Mouse (Mus musculus) ES-E14 (cell line): Measurements from ENCODE around the gene Defb45. TPM values are rescaled to one million over a fixed set of nuclear protein-coding genes. Genes with fewer than 3 reads are reported as not detected.

Source experiments
- DNase-seq: peaks from one replicate; pipeline ENCODE4 v3.0.0-alpha.2; 2013; ENCODE audit warnings: low read depth, low spot score
- H3K27ac ChIP-seq: 2 replicates; pipeline ENCODE4 v1.5.1; 2012; ENCODE audit warnings: low read depth, mild to moderate bottlenecking, low read length, moderate library complexity, mixed read lengths; ENCODE audit not compliant: poor library complexity, insufficient read depth, severe bottlenecking
- H3K36me3 ChIP-seq: 2 replicates; pipeline ENCODE4 v1.6.1; 2012; ENCODE audit warnings: mild to moderate bottlenecking, low read length, moderate library complexity, mixed read lengths; ENCODE audit not compliant: control insufficient read depth, poor library complexity, insufficient read depth, severe bottlenecking
- H3K4me1 ChIP-seq, 2 experiments: fragments of 150-350 bp in 1 of 2; sonication (generic) in 1 of 2; 2 replicates each; pipeline ENCODE4 v1.6.1; 2012; ENCODE audit warnings: low read length in 2 of 2, mild to moderate bottlenecking in 1 of 2, mixed read lengths in 1 of 2; ENCODE audit not compliant: control insufficient read depth in 2 of 2, insufficient read depth in 2 of 2, poor library complexity in 1 of 2
- H3K4me3 ChIP-seq, 2 experiments: fragments of 150-350 bp in 1 of 2; sonication (generic) in 1 of 2; 2 replicates each; pipeline ENCODE4 v1.5.1; 2012; ENCODE audit warnings: low read length in 2 of 2, low read depth in 1 of 2, mild to moderate bottlenecking in 1 of 2, mixed read lengths in 1 of 2; ENCODE audit not compliant: insufficient read depth in 1 of 2, poor library complexity in 1 of 2, severe bottlenecking in 1 of 2
- H3K9ac ChIP-seq: 2 replicates; pipeline ENCODE4 v1.6.1; 2012; ENCODE audit warnings: low read depth, mild to moderate bottlenecking, low read length, mixed read lengths; ENCODE audit not compliant: poor library complexity, insufficient read depth, severe bottlenecking
- H3K9me3 ChIP-seq: fragments of 150-350 bp; sonication (generic); 2 replicates; pipeline ENCODE4 v1.6.1; 2012; ENCODE audit warnings: low read depth, mild to moderate bottlenecking, low read length; ENCODE audit not compliant: control insufficient read depth, insufficient read depth
- CHD2 ChIP-seq: IDR thresholded peaks from 2 replicates; pipeline ENCODE4 v1.6.1; 2014; ENCODE audit warnings: mild to moderate bottlenecking, low read depth, low read length, inconsistent platforms
- HCFC1 ChIP-seq: IDR thresholded peaks from 2 replicates; pipeline ENCODE4 v1.6.1; 2012; ENCODE audit warnings: low read length, inconsistent platforms, borderline replicate concordance; ENCODE audit not compliant: insufficient read depth
- MAFK ChIP-seq: IDR thresholded peaks from 2 replicates; pipeline ENCODE4 v1.6.1; 2014; ENCODE audit warnings: mild to moderate bottlenecking, low read depth, low read length, inconsistent platforms; ENCODE audit not compliant: insufficient read depth
- ZC3H11A ChIP-seq: IDR thresholded peaks from 2 replicates; pipeline ENCODE4 v1.6.1; 2012; ENCODE audit warnings: low read depth, mild to moderate bottlenecking, inconsistent platforms, low read length, borderline replicate concordance
- ZNF384 ChIP-seq: IDR thresholded peaks from 2 replicates; pipeline ENCODE4 v1.6.1; 2012; ENCODE audit warnings: low read depth, low read length, inconsistent platforms
- in situ Hi-C, 2 experiments: fragments of 600-800 bp; cut with MboI; formaldehyde crosslinking; loops; one replicate each; pipeline ENCODE4 v1.15.1; 2025; ENCODE audit warnings: low sequenced_read_pairs in 2 of 2, inconsistent platforms in 1 of 2; ENCODE audit not compliant: unreplicated experiment in 2 of 2
- total RNA-seq: library from RNA; depleted of rRNA; stranded (reverse); fragments of 300-350 nt; gene quantifications from 2 replicates; pipeline ENCODE4 v1.2.3, GENCODE M21; 2012

The Defb45 gene
- total RNA-seq, 1 experiment, result not detected

DNA sequence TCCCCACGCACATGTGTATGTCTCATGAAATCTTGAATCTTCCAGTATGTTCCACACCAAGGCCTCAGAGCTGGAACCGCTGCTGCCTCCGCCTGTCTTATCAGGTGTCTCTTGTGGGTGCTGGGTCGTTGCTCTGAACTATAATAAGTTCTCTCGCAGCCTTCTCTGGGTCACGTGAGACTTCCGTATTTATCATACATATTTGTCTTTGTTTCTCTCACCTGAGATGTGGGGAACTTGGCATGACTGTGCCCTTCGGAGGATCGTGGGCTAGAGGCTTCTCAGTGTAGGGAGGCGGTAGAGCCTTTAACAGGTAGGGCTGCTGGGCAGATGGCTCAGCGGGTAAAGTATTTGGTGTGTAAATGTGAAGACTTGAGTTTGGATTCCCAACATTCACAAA is 18.6 kb downstream of the Defb45 start:
- no peak for DNase-seq
- TF ChIP-seq HCFC1 (no peak), ZNF384 (no peak), MAFK (no peak), CHD2 (no peak), ZC3H11A (no peak)
- H3K4me3 ChIP-seq, result no peak overlapping the region
- no peaks in the 10 kb centered on the region for H3K36me3 ChIP-seq
- H3K9ac ChIP-seq, result no peak overlapping the region
- H3K4me1 ChIP-seq, result no peaks in the 10 kb centered on the region
- no peaks in the 10 kb centered on the region for H3K9me3 ChIP-seq
- H3K27ac ChIP-seq, result no peak overlapping the region
- in situ Hi-C loops, result no loop called here

DNA sequence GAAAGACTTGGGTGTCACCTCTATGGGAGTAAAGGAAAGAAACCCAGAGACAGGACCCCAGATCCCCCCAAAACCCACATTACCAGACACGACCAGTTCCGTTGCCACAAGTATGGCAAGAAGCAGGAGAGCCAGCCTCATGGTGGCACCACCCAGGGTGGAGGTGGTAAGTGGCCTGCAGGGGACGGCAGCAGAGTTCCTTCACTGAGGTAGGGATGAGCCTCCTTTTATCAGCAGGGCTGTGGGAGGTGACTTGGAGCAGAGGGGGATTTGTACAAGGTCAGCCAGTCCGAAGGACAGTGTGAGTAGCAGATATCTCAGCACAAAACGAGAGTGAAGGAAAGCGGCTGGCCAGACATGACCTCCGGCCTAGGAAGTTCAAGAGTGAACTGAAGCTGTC is 19.1 kb downstream of the Defb45 start, which contains the start of gene Defb19:
Defb19 (minus strand) TSS at position 206 of the 400 bp plus-strand sequence.
- no peak for TF ChIP-seq MAFK
- no peak for TF ChIP-seq HCFC1
- no peak for TF ChIP-seq ZC3H11A
- no peak for TF ChIP-seq ZNF384
- H3K27ac ChIP-seq, result no peak within 1 kb of the TSS
- in situ Hi-C loops, result no loop called here

DNA sequence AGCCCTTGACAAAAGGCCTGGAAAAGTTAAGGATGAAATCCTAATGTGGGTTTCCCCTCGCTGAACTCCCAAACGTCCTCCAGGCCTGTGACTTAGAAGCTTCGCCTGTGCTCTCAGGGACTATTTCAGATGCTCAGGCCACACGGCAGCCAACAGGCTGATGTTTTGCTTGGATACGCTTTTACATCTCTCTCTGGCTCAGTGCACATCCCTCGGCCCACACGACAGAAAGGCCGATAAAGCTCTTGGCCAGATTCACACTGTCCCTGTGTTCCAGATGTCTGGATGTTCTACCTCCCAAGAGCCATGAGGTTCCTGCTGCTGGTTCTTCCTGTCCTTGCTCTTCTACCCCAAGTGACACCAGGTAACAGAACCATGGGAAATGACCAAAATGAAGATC is 25.7 kb downstream of the Defb45 start:
- H3K9me3 ChIP-seq, result no peaks in the 10 kb centered on the region
- TF ChIP-seq HCFC1, result no peak
- no peak for TF ChIP-seq ZNF384
- no peak for TF ChIP-seq CHD2
- no peak for TF ChIP-seq ZC3H11A
- TF ChIP-seq MAFK, result no peak
- DNase-seq, result no peak
- H3K36me3 ChIP-seq, result no peaks in the 10 kb centered on the region
- no peak overlapping the region for H3K27ac ChIP-seq
- no peaks in the 10 kb centered on the region for H3K4me1 ChIP-seq
- no peak overlapping the region for H3K9ac ChIP-seq
- in situ Hi-C loops, result no loop called here
- H3K4me3 ChIP-seq, result no peak overlapping the region

More for the DNA sequence above, 19.1 kb downstream of the Defb45 start, which contains the start of gene Defb19:
- H3K36me3 ChIP-seq, result no peaks in the 10 kb centered on the region
- H3K9me3 ChIP-seq, result no peaks in the 10 kb centered on the region
- DNase-seq, result no peak
- no peak within 1 kb of the TSS for H3K4me3 ChIP-seq
- H3K9ac ChIP-seq, result no peak within 1 kb of the TSS
- H3K4me1 ChIP-seq, result no peaks in the 10 kb centered on the region

DNA sequence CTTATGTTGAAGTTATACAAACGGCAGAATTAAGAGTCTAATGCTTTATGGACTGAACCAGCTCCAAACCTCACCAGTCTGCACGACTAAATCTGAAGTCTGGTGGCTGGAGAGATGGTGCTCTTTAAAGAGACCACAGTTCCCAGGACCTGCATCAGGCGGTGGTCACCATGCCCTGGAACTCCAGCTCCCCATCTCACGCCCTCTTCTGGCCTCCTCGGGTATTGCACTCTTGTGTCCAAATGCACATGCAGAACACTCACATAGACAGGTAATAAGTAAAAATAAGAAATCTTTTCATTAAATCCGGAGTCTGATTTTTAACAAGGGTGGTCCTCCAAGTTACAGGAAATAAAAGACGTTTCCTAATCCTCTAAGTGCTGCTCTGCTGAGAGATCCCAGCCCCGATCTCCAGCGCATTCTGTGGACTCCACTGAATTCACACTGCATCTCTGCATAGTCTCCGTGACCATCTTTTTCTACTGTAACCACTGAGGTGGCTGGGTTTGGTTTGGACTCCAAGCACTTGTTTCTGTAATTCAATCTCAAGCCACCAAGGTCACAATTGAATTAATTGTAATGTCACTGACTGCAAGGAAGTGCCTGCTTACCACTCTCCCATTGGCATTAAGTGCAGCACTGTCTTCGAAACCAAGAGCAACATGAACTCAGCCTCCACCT is 26.9 kb downstream of the Defb45 start, which contains the start of gene Defb21:
Defb21 (plus strand) TSS at position 631 of the 681 bp plus-strand sequence.
- H3K27ac ChIP-seq, result no peak within 1 kb of the TSS
- no peaks in the 10 kb centered on the region for H3K4me1 ChIP-seq
- DNase-seq, result peak; percentile 46
- H3K9ac ChIP-seq, result no peak within 1 kb of the TSS
- H3K4me3 ChIP-seq, result no peak within 1 kb of the TSS
- no peak for TF ChIP-seq HCFC1
- H3K9me3 ChIP-seq, result no peaks in the 10 kb centered on the region
- in situ Hi-C loops, result no loop called here
- no peaks in the 10 kb centered on the region for H3K36me3 ChIP-seq

DNA sequence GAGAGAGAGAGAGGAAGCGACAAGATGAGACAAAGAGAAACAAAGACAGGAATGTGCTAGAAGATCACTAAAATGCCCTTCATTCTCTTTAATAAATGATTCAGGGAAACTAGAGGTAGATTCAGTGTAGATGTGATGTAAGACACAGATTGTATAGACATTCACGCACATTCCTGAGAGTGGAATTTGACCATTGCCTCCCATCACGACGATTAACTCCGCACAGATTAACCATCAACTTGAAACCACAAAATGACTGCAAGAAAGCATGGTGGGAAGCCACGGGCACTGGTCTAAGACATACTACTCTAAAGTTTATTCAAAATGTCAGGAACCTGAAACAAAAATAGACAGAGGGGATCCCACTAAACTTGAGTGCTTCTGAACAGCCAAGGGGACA is 28.9 kb downstream of the Defb45 start:
- DNase-seq, result no peak
- Histone ChIP-seq H3K27ac (no peak overlapping the region), H3K4me1 (no peaks in the 10 kb centered on the region), H3K4me3 (no peak overlapping the region), H3K36me3 (no peaks in the 10 kb centered on the region), H3K9ac (no peak overlapping the region), H3K9me3 (no peaks in the 10 kb centered on the region)
- in situ Hi-C loops, result no loop called here
- no peak for TF ChIP-seq CHD2
- TF ChIP-seq HCFC1, result no peak
- no peak for TF ChIP-seq MAFK
